Mouse (Mus musculus) urinary bladder, postnatal 14 days (tissue): Measurements from ENCODE around the gene Arhgap24.
"Not testable (repeated sequence)": the region's sequence is repeated elsewhere in the genome, so short reads cannot be mapped to it uniquely, and the experiment has no call there.

Experiments used
- DNase-seq: peaks from one replicate; pipeline ENCODE4 v3.0.0; 2021; ENCODE audit warnings: low spot score

Arhgap24 gene

GRCm38 (mm10) chr5:102888482-102889162, 407.4 kb downstream of the Arhgap24 start:
- DNase-seq = no peak

DNA sequence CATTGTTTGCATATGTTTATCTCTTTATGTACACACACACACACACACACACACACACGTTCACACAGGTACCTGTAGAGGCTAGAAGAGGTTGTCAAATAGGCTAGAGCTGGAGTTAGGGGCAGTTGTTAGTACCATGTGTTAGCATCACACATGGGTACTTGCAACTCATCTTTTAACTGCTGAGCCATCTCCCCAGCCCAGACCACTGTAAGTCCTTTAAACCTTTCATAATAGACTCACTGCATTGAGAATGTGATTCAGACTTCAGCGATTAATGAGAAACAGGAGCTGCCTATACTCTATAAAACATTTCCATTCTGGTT, 407.9 kb downstream of the Arhgap24 start:
- DNase-seq = no peak

GRCm38 (mm10) chr5:102892226-102892625, 411.0 kb downstream of the Arhgap24 start:
- DNase-seq = no peak

GRCm38 (mm10) chr5:102898301-102898700, 417.1 kb downstream of the Arhgap24 start:
- DNase-seq = no peak

DNA sequence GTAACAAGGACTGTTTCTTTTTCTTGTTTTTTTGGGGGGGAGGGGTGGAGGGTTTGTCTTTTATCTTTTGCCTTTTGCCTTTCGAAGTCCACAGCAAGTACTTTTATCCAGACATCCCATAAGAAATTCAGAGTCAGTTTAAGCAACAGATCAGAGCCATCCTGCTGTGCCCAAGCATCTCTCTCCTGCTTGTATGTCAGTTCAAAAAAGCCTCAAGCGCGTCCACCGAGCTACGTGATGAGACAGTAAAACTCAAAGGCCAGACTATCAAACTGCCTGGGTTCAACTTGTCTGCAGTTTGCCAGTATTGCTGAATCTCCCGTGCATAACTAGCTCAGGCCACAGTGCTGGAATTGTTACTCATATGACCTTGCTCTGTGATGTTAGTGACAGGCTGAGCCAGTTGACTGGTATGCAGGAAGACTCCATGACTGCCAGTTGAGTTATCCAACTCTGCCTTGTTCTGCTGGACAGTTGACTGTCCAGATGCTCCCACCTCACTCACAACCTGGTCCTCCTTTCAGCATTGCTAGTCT, 418.6 kb downstream of the Arhgap24 start:
- no peak for DNase-seq

- no peak for DNase-seq
Measured at GRCm38 (mm10) chr5:102901176-102901575, 420.0 kb downstream of the Arhgap24 start.

DNA sequence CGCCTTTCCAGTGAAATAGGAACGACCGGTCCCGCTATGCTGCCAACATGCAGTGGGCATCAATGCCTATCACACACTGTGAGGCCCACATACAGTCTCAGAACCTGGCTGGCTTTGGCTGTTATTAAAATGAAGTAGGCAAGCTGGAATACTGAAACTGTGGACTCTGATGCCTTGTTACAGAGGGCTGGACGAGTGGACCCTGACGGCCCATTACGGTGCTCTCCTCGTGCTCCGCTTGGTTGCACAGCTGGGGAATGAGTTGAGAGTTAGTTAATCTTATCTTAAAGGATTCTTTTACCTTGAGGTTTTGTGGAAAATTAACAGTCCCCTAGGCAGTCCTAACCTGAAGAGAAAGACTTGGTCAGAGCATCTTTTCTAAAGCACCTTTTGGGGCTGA, 422.3 kb downstream of the Arhgap24 start:
- DNase-seq = no peak

GRCm38 (mm10) chr5:102904066-102904465, 422.9 kb downstream of the Arhgap24 start:
- no peak for DNase-seq

GRCm38 (mm10) chr5:102905441-102906211, 424.4 kb downstream of the Arhgap24 start:
- no peak for DNase-seq

GRCm38 (mm10) chr5:102920199-102920598, 439.0 kb downstream of the Arhgap24 start:
- no peak for DNase-seq

DNA sequence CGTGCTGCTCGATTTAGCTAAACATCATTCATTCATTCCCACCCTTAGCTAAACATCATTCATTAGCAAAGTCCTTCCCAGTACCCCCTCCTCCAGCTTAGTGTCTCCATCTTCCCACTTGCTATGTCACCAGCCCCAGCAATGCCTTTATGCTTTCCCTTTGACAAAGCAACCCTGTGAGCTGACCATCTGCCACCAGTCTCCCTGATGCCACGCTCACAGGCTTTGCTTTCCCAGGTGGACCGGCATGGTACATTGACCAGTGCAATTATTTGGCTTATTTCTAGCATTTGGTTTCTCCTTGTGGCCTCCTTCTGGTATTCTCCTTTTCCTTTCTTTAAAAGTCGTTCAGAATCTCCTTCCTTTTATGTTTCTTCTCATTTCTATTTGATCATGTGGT, 445.6 kb downstream of the Arhgap24 start:
- no peak for DNase-seq

GRCm38 (mm10) chr5:102930161-102930560, 449.0 kb downstream of the Arhgap24 start:
- DNase-seq = no peak

DNA sequence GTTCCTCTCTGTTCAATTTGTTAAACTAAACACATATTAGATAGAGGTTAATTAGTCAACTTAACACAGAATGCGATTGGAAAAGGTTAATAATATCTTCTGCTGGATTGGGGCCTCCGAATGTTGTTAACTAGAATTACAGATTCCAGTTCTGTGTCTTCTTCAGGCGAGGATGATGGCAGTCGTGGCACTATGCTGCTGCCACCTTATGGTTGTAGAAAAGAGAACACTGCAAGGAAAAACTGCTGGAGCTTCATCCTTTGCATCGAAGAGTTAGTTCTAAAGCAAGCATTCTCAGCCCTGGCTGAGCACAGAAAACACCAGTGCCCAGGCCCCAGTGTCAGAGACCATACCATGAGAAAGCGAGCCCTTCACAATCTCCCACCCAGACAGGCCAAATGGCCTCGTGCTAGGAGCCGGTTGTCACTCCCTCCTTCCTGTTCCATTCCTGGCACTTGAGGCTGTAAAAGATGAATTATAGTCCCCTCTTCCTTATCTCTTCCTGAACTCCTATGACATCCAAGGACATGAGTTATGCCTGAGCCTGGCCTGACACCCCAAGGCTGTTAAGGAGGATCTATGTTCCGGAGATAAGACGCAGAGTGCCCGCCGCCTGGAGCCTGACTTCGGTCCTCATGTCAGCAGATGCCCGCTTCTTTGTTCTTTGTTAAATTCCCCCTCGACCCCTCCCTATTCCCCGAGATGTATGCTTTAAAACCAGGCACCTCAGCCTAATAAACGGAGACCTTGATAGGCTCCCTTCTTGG, 462.9 kb downstream of the Arhgap24 start:
- DNase-seq = not testable (repeated sequence)

DNA sequence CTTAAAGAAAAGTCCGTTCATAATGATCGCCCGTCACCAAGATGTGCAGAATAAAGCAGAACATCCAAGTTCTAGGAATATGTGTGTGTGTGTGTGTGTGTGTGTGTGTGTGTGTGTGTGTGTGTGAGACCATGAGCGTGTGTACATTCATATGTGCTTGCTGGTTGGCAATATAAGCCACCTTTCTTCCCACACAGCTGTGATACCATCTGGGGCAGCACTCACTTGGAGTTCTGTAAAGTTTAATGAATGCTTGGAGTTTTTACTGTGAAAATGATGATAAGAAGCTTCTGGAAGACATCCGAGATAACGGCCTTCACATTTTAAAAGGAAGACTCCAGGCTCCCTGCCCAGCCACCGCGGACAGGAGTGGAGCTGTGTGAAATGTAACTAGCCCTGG, 465.4 kb downstream of the Arhgap24 start:
- no peak for DNase-seq

DNA sequence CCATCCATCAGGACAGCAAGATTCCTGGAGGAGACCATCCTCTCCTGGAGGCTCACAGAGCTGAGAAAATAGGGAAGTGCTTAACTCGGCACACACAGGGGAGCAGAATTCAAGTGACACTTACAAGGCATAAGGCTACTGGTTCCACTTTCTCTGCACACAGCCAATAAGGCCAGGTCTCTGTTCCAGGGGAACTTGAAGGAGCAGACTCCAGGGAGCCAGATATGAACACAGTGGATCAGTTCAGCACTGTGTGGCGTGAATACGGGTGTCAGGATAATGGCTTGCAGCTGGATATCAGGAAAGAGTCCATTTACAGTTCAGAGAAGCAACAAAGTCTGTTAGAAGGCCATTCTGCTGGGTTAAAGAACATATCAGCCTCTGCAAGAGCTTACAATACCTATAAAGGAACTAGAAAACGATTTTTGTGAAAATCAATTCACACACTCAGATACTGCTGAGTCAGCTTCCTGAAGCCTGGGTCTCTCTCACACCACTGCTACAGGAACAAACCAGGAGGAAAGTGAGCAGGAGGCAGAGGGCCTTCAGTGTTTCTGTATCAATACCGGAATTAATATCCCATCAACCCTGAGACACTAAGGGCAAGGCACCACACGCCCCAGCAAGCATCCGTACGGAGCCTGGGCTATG, 466.0 kb downstream of the Arhgap24 start:
- no peak for DNase-seq
